Comparison of ENCODE assay signal across 22 mouse cellular contexts in the genomic region with DNA sequence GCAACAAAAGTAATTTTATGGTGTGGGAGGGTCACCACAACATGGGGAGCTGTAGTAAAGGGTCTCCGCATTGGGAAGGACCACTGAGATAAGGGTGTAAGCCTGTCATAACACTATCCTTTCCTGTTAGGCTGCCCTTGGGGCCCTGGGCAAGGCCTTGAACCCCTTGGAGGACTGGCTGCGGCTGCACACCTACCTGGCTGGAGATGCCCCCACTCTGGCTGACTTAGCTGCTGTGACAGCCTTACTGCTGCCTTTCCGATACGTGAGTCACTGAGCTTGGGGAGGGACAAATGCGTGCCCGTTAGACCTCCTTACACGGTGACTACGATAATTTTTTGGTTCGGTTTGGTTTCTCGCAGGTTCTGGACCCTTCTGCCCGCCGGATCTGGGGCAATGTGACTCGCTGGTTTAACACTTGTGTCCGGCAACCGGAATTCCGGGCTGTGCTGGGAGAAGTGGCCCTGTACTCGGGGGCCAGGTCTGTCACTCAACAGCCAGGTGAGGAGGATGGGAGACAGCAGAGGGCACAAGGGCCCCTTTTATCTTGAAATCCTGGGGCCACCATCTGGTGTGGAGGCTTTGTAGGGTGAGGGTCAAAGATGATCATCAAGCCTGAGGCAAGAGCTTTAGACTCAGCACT. TPM values are rescaled to one million over a fixed set of nuclear protein-coding genes. Genes with fewer than 3 reads are reported as not detected.
A peak's percentile ranks its signal among the peaks of the same experiment; 100 is the strongest.
DNase-seq lines count a peak whose midpoint lies in the region; ATAC-seq lines count a peak whose summit lies in the region.
"Had no signal": no experiment of that assay in that cellular context is flagged by ENCODE, and none has a peak within 500 bp of the region (broad histone marks: within the 10 kb centered on the region; RNA-seq: fewer than 3 reads in every experiment).

No protein-coding gene starts in this region.

- H3K4me3 ChIP-seq in heart, embryonic 13.5 days, result no peak overlapping the region
- no peak overlapping the region for H3K4me3 ChIP-seq in heart, embryonic 12.5 days
- no peak overlapping the region for H3K4me3 ChIP-seq in midbrain, embryonic 11.5 days (ENCODE audit: low read depth, low read length)
- H3K4me3 ChIP-seq in midbrain, embryonic 14.5 days (replicated peaks; ENCODE audit: low read depth, low read length), result no peak overlapping the region
- H3K4me3 ChIP-seq in liver, embryonic 13.5 days (replicated peaks), result no peak overlapping the region
- no peak overlapping the region for H3K4me3 ChIP-seq in forebrain, embryonic 14.5 days (ENCODE audit: low read depth, low read length)
- H3K4me3 ChIP-seq: limb, embryonic 12.5 days; midbrain, embryonic 13.5 days; neural tube, embryonic 15.5 days; stomach, embryonic 15.5 days had no signal

- no peak overlapping the region for H3K27ac ChIP-seq in heart, embryonic 13.5 days (replicated peaks)
- H3K27ac ChIP-seq in heart, embryonic 12.5 days (ENCODE audit: poor library complexity, severe bottlenecking), result no peak overlapping the region
- H3K27ac ChIP-seq in midbrain, embryonic 11.5 days (ENCODE audit: low read depth, low read length), result no peak overlapping the region
- no peak overlapping the region for H3K27ac ChIP-seq in midbrain, embryonic 14.5 days (replicated peaks; ENCODE audit: low read depth, low read length)
- H3K27ac ChIP-seq in liver, embryonic 13.5 days, result peak overlapping the region; percentile 97; the same call in 1 of the 2 replicates
- no peak overlapping the region for H3K27ac ChIP-seq in forebrain, embryonic 14.5 days (ENCODE audit: low read depth, low read length)
- H3K27ac ChIP-seq: embryonic facial prominence, embryonic 13.5 days; limb, embryonic 12.5 days; midbrain, embryonic 13.5 days; neural tube, embryonic 15.5 days; stomach, embryonic 15.5 days had no signal

- H3K4me2 ChIP-seq in heart, embryonic 13.5 days, result no peak overlapping the region
- no peak overlapping the region for H3K4me2 ChIP-seq in heart, embryonic 12.5 days
- H3K4me2 ChIP-seq in midbrain, embryonic 11.5 days, result no peak overlapping the region
- no peak overlapping the region for H3K4me2 ChIP-seq in midbrain, embryonic 14.5 days (ENCODE audit: low read length)
- peak overlapping the region; percentile 85 for H3K4me2 ChIP-seq in liver, embryonic 13.5 days
- no peak overlapping the region for H3K4me2 ChIP-seq in forebrain, embryonic 14.5 days (ENCODE audit: low read length)

- H3K4me1 ChIP-seq in heart, embryonic 13.5 days, result peaks cover 35% of the 10 kb centered on the region
- peaks cover 26% of the 10 kb centered on the region for H3K4me1 ChIP-seq in heart, embryonic 12.5 days (replicated peaks)
- peaks cover 22% of the 10 kb centered on the region for H3K4me1 ChIP-seq in midbrain, embryonic 11.5 days (ENCODE audit: control insufficient read depth, insufficient read depth, low read length)
- peaks cover 11% of the 10 kb centered on the region for H3K4me1 ChIP-seq in midbrain, embryonic 14.5 days (ENCODE audit: control insufficient read depth, insufficient read depth, low read length)
- peaks cover 40% of the 10 kb centered on the region for H3K4me1 ChIP-seq in liver, embryonic 13.5 days (replicated peaks)
- H3K4me1 ChIP-seq in forebrain, embryonic 14.5 days (ENCODE audit: control insufficient read depth, insufficient read depth, low read length), result peaks cover 12% of the 10 kb centered on the region

- no peaks in the 10 kb centered on the region for H3K9me3 ChIP-seq in heart, embryonic 13.5 days
- no peaks in the 10 kb centered on the region for H3K9me3 ChIP-seq in heart, embryonic 12.5 days (replicated peaks)
- no peaks in the 10 kb centered on the region for H3K9me3 ChIP-seq in midbrain, embryonic 11.5 days (ENCODE audit: control insufficient read depth, low read length)
- no peaks in the 10 kb centered on the region for H3K9me3 ChIP-seq in midbrain, embryonic 14.5 days (ENCODE audit: control insufficient read depth, low read length)
- H3K9me3 ChIP-seq in liver, embryonic 13.5 days (replicated peaks), result no peaks in the 10 kb centered on the region
- H3K9me3 ChIP-seq in forebrain, embryonic 14.5 days (replicated peaks; ENCODE audit: control insufficient read depth, low read length), result no peaks in the 10 kb centered on the region
- H3K9me3 ChIP-seq: embryonic facial prominence, embryonic 13.5 days; limb, embryonic 12.5 days; midbrain, embryonic 13.5 days; neural tube, embryonic 15.5 days; stomach, embryonic 15.5 days had no signal

- H3K36me3 ChIP-seq in heart, embryonic 13.5 days, result peaks cover 58% of the 10 kb centered on the region
- peaks cover 50% of the 10 kb centered on the region for H3K36me3 ChIP-seq in heart, embryonic 12.5 days
- H3K36me3 ChIP-seq in midbrain, embryonic 11.5 days (ENCODE audit: control insufficient read depth, insufficient read depth, low read length), result peaks cover 26% of the 10 kb centered on the region
- H3K36me3 ChIP-seq in midbrain, embryonic 14.5 days (ENCODE audit: control insufficient read depth, insufficient read depth, low read length), result peaks cover 42% of the 10 kb centered on the region
- H3K36me3 ChIP-seq in liver, embryonic 13.5 days, result peaks cover 55% of the 10 kb centered on the region
- peaks cover 47% of the 10 kb centered on the region for H3K36me3 ChIP-seq in forebrain, embryonic 14.5 days (ENCODE audit: control insufficient read depth, insufficient read depth, low read length)

- ATAC-seq in heart, embryonic 13.5 days (ENCODE audit: extremely low read depth, insufficient number of reproducible peaks, low FRiP score, low TSS enrichment), result no peak
- no peak for ATAC-seq in heart, embryonic 12.5 days (ENCODE audit: insufficient number of reproducible peaks, low FRiP score)
- ATAC-seq in midbrain, embryonic 11.5 days (ENCODE audit: low FRiP score), result no peak
- ATAC-seq in midbrain, embryonic 14.5 days (ENCODE audit: low FRiP score, low TSS enrichment), result no peak
- ATAC-seq in liver, embryonic 13.5 days (ENCODE audit: low read depth), result no peak
- ATAC-seq in forebrain, embryonic 14.5 days, result no peak
- ATAC-seq: forebrain, postnatal 0 days; lung, postnatal 0 days; midbrain, embryonic 13.5 days; Patski had no signal

- WGBS in heart, embryonic 13.5 days, result 89% methylated on average over 17 of the region's 17 CpGs
- 89% methylated on average over 17 of the region's 17 CpGs for WGBS in heart, embryonic 12.5 days
- 97% methylated on average over 17 of the region's 17 CpGs for WGBS in midbrain, embryonic 11.5 days
- 97% methylated on average over 17 of the region's 17 CpGs for WGBS in midbrain, embryonic 14.5 days
- WGBS in liver, embryonic 13.5 days (ENCODE audit: insufficient replicate concordance), result 85% methylated on average over 17 of the region's 17 CpGs
- 94% methylated on average over 17 of the region's 17 CpGs for WGBS in forebrain, embryonic 14.5 days

- DNase-seq in midbrain, embryonic 11.5 days (ENCODE audit: low spot score, missing footprints), result peak; percentile 61
- no peak for DNase-seq in midbrain, embryonic 14.5 days
- DNase-seq in liver, embryonic 13.5 days, result no peak
- DNase-seq in forebrain, embryonic 14.5 days (ENCODE audit: low spot score), result no peak
- DNase-seq in frontal cortex, adult 2 months (ENCODE audit: extremely low spot score in 1 of 2, low spot score in 1 of 2), result no peak
- DNase-seq: adrenal gland, adult 8-10 months; B cell, adult 2 months; forebrain, postnatal 0 days; heart, adult 18-20 months; kidney, adult 9 months; kidney, postnatal 4 days; right cerebral cortex, postnatal 25 days; thymus, adult 18-20 months had no signal

- peak overlapping the region; percentile 40 for H3K9ac ChIP-seq in heart, embryonic 13.5 days
- no peak overlapping the region for H3K9ac ChIP-seq in heart, embryonic 12.5 days
- H3K9ac ChIP-seq in midbrain, embryonic 11.5 days (ENCODE audit: low read length), result no peak overlapping the region
- no peak overlapping the region for H3K9ac ChIP-seq in midbrain, embryonic 14.5 days (replicated peaks; ENCODE audit: low read length)
- H3K9ac ChIP-seq in liver, embryonic 13.5 days, result peak overlapping the region; percentile 42
- H3K9ac ChIP-seq in forebrain, embryonic 14.5 days (ENCODE audit: low read length), result no peak overlapping the region
- H3K9ac ChIP-seq: forebrain, postnatal 0 days; neural tube, embryonic 15.5 days had no signal

- H3K27me3 ChIP-seq in heart, embryonic 13.5 days (replicated peaks), result no peaks in the 10 kb centered on the region
- H3K27me3 ChIP-seq in heart, embryonic 12.5 days (replicated peaks), result no peaks in the 10 kb centered on the region
- no peaks in the 10 kb centered on the region for H3K27me3 ChIP-seq in midbrain, embryonic 11.5 days (ENCODE audit: control insufficient read depth, insufficient read depth, low read length)
- no peaks in the 10 kb centered on the region for H3K27me3 ChIP-seq in midbrain, embryonic 14.5 days (ENCODE audit: control insufficient read depth, insufficient read depth, low read length)
- H3K27me3 ChIP-seq in liver, embryonic 13.5 days, result no peaks in the 10 kb centered on the region
- no peaks in the 10 kb centered on the region for H3K27me3 ChIP-seq in forebrain, embryonic 14.5 days (replicated peaks; ENCODE audit: control insufficient read depth, insufficient read depth, low read length)
- H3K27me3 ChIP-seq: embryonic facial prominence, embryonic 13.5 days; limb, embryonic 12.5 days; midbrain, embryonic 13.5 days; neural tube, embryonic 15.5 days; Patski; stomach, embryonic 15.5 days had no signal

RNA-seq across cellular contexts. Expression of a gene that starts 3.4 kb away (rescaled TPM):
- 59.9 and 63.0 TPM in 2 replicates for polyA plus RNA-seq in heart, embryonic 13.5 days (2015; fragmentation: Nextera tagmentation; extraction: Ambion mirVana)
- polyA plus RNA-seq in heart, embryonic 12.5 days (2016; fragmentation: Nextera tagmentation; extraction: Ambion mirVana), result 82.6 TPM in 2 replicates
- polyA plus RNA-seq in midbrain, embryonic 11.5 days (2014; fragmentation: Nextera tagmentation; extraction: Ambion mirVana), result 76.1 and 81.2 TPM in 2 replicates
- 43.4 and 51.1 TPM in 2 replicates for polyA plus RNA-seq in midbrain, embryonic 14.5 days (2014; fragmentation: Nextera tagmentation; extraction: Ambion mirVana)
- polyA plus RNA-seq in liver, embryonic 13.5 days (2015; fragmentation: Nextera tagmentation; extraction: Ambion mirVana), result 110 and 112 TPM in 2 replicates
- 42.4 and 53.9 TPM in 2 replicates for polyA plus RNA-seq in forebrain, embryonic 14.5 days (2014; fragmentation: Nextera tagmentation; extraction: Ambion mirVana)
- 48.2 and 55.1 TPM in 2 replicates for polyA plus RNA-seq in frontal cortex, adult 2 months (2012; rRNA removed)

RNA-seq across cellular contexts. Expression of a gene that starts 12.2 kb away (rescaled TPM):
- 0.45 and 0.52 TPM in 2 replicates for polyA plus RNA-seq in heart, embryonic 13.5 days (2015; fragmentation: Nextera tagmentation; extraction: Ambion mirVana)
- 0.32 and 0.37 TPM in 2 replicates for polyA plus RNA-seq in heart, embryonic 12.5 days (2016; fragmentation: Nextera tagmentation; extraction: Ambion mirVana)
- polyA plus RNA-seq in midbrain, embryonic 11.5 days (2014; fragmentation: Nextera tagmentation; extraction: Ambion mirVana), result 0.07 TPM in 1 of 2 replicates, not detected in the other
- 0.12 and 0.16 TPM in 2 replicates for polyA plus RNA-seq in midbrain, embryonic 14.5 days (2014; fragmentation: Nextera tagmentation; extraction: Ambion mirVana)
- 0.08 TPM in 2 replicates for polyA plus RNA-seq in liver, embryonic 13.5 days (2015; fragmentation: Nextera tagmentation; extraction: Ambion mirVana)
- polyA plus RNA-seq in forebrain, embryonic 14.5 days (2014; fragmentation: Nextera tagmentation; extraction: Ambion mirVana), result 0.05 and 0.11 TPM in 2 replicates
- polyA plus RNA-seq in frontal cortex, adult 2 months (2012; rRNA removed), result 0.48 and 0.59 TPM in 2 replicates

RNA-seq across cellular contexts. Expression of a gene that starts 22.5 kb away (rescaled TPM):
- 145 and 153 TPM in 2 replicates for polyA plus RNA-seq in heart, embryonic 13.5 days (2015; fragmentation: Nextera tagmentation; extraction: Ambion mirVana)
- 143 and 145 TPM in 2 replicates for polyA plus RNA-seq in heart, embryonic 12.5 days (2016; fragmentation: Nextera tagmentation; extraction: Ambion mirVana)
- polyA plus RNA-seq in midbrain, embryonic 11.5 days (2014; fragmentation: Nextera tagmentation; extraction: Ambion mirVana), result 213 and 234 TPM in 2 replicates
- polyA plus RNA-seq in midbrain, embryonic 14.5 days (2014; fragmentation: Nextera tagmentation; extraction: Ambion mirVana), result 103 and 110 TPM in 2 replicates
- 163 and 178 TPM in 2 replicates for polyA plus RNA-seq in liver, embryonic 13.5 days (2015; fragmentation: Nextera tagmentation; extraction: Ambion mirVana)
- polyA plus RNA-seq in forebrain, embryonic 14.5 days (2014; fragmentation: Nextera tagmentation; extraction: Ambion mirVana), result 131 and 148 TPM in 2 replicates
- polyA plus RNA-seq in frontal cortex, adult 2 months (2012; rRNA removed), result 43.9 and 49.7 TPM in 2 replicates

RNA-seq across cellular contexts. Expression of a gene that starts 23.6 kb away (rescaled TPM):
- 3.2 and 4.2 TPM in 2 replicates for polyA plus RNA-seq in heart, embryonic 13.5 days (2015; fragmentation: Nextera tagmentation; extraction: Ambion mirVana)
- 2.4 and 2.6 TPM in 2 replicates for polyA plus RNA-seq in heart, embryonic 12.5 days (2016; fragmentation: Nextera tagmentation; extraction: Ambion mirVana)
- 5.3 and 7.3 TPM in 2 replicates for polyA plus RNA-seq in midbrain, embryonic 11.5 days (2014; fragmentation: Nextera tagmentation; extraction: Ambion mirVana)
- 2.0 and 2.2 TPM in 2 replicates for polyA plus RNA-seq in midbrain, embryonic 14.5 days (2014; fragmentation: Nextera tagmentation; extraction: Ambion mirVana)
- polyA plus RNA-seq in liver, embryonic 13.5 days (2015; fragmentation: Nextera tagmentation; extraction: Ambion mirVana), result 2.5 and 2.8 TPM in 2 replicates
- polyA plus RNA-seq in forebrain, embryonic 14.5 days (2014; fragmentation: Nextera tagmentation; extraction: Ambion mirVana), result 2.9 and 6.2 TPM in 2 replicates
- 1.5 and 2.6 TPM in 2 replicates for polyA plus RNA-seq in frontal cortex, adult 2 months (2012; rRNA removed)

RNA-seq across cellular contexts. Expression of a gene that starts 31.7 kb away (rescaled TPM):
- 2.1 and 2.2 TPM in 2 replicates for polyA plus RNA-seq in heart, embryonic 13.5 days (2015; fragmentation: Nextera tagmentation; extraction: Ambion mirVana)
- polyA plus RNA-seq in heart, embryonic 12.5 days (2016; fragmentation: Nextera tagmentation; extraction: Ambion mirVana), result 2.9 and 3.1 TPM in 2 replicates
- 1.4 and 2.0 TPM in 2 replicates for polyA plus RNA-seq in midbrain, embryonic 11.5 days (2014; fragmentation: Nextera tagmentation; extraction: Ambion mirVana)
- polyA plus RNA-seq in midbrain, embryonic 14.5 days (2014; fragmentation: Nextera tagmentation; extraction: Ambion mirVana), result 1.6 and 2.3 TPM in 2 replicates
- 0.10 and 0.34 TPM in 2 replicates for polyA plus RNA-seq in liver, embryonic 13.5 days (2015; fragmentation: Nextera tagmentation; extraction: Ambion mirVana)
- polyA plus RNA-seq in forebrain, embryonic 14.5 days (2014; fragmentation: Nextera tagmentation; extraction: Ambion mirVana), result 1.3 and 1.4 TPM in 2 replicates
- 0.40 and 0.74 TPM in 2 replicates for polyA plus RNA-seq in frontal cortex, adult 2 months (2012; rRNA removed)

Comparison
In these comparisons a context has a peak if more than half of its experiments do, and no peak if none do; other contexts are left out.
1. H3K9ac ChIP-seq: peak in heart, embryonic 13.5 days (single experiment) and liver, embryonic 13.5 days (single experiment); none in heart, embryonic 12.5 days (single experiment), midbrain, embryonic 11.5 days (single experiment), midbrain, embryonic 14.5 days (single experiment) and forebrain, embryonic 14.5 days (single experiment).